Mouse (Mus musculus): ENCODE data around the gene Tsga13.

Gene Tsga13

GRCm38 (mm10) chr6:30915473-30915872, at the start of gene Tsga13:
Tsga13 (minus strand) TSS chr6:30915573.
- in situ Hi-C loops (cut with MboI; ENCODE audit: unreplicated experiment in 2 of 2), result no loop called here

DNA sequence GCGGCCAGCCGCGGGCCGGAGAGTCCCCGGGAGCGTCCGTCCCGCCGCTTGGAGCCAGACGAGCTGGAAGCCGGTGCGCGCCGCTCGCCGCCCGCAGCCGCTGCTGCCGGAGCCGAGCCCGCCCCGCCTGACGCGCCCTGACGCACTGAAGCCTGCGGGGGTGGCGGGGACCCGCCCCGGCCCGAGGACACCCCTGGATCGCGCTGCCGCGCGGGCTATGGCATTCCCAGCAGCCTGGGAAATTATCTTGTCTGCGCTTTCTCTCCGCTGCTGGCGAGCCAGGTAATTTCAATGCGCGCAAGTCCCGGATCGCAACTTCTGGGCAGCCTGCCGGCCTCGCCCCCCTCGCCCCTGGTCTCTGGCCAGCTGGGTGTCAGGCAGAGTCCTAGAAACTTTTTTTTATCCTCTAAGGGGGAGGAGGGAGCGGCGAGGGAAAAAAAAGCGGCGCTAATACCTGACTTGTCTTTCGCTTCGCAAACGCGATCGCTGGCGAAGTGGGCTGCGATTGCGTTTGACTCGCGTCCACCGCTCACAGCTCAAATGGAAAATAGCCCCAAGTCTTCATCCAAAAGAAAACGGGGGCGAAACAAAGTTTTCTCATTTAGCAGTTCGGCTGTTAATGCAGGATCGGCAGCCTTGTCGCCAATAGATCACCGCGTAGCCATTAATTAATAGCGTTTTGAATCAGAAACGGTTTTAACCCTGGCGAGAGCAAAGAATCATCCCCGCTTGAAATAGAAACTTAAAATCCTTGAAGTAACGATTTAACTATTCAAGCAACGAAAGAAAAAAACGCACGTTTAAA, 43.6 kb upstream of the Tsga13 start, which contains the start of gene Klf14:
TSS of gene Klf14 (minus strand) at position 343 of the 805 bp plus-strand sequence.
- in situ Hi-C loops (cut with MboI; ENCODE audit: unreplicated experiment in 2 of 2), result no loop called here

GRCm38 (mm10) chr6:30957784-30958735, 42.7 kb upstream of the Tsga13 start:
- in situ Hi-C loops (cut with MboI; ENCODE audit: unreplicated experiment in 2 of 2), result no loop called here

- in situ Hi-C loops (cut with MboI; ENCODE audit: unreplicated experiment in 2 of 2), result no loop called here
These were observed 23.9 kb upstream of the Tsga13 start for GRCm38 (mm10) chr6:30939264-30939663.

GRCm38 (mm10) chr6:30922821-30923220, 7.4 kb upstream of the Tsga13 start:
- in situ Hi-C loops (cut with MboI; ENCODE audit: unreplicated experiment in 2 of 2), result no loop called here

GRCm38 (mm10) chr6:30921826-30922225, 6.5 kb upstream of the Tsga13 start:
- in situ Hi-C loops (cut with MboI; ENCODE audit: unreplicated experiment in 2 of 2), result no loop called here

- in situ Hi-C loops (cut with MboI; ENCODE audit: unreplicated experiment in 2 of 2), result no loop called here
These were observed 5.7 kb upstream of the Tsga13 start for GRCm38 (mm10) chr6:30920834-30921675.

GRCm38 (mm10) chr6:30907970-30908369, 7.4 kb downstream of the Tsga13 start:
- in situ Hi-C loops (cut with MboI; ENCODE audit: unreplicated experiment in 2 of 2), result no loop called here

DNA sequence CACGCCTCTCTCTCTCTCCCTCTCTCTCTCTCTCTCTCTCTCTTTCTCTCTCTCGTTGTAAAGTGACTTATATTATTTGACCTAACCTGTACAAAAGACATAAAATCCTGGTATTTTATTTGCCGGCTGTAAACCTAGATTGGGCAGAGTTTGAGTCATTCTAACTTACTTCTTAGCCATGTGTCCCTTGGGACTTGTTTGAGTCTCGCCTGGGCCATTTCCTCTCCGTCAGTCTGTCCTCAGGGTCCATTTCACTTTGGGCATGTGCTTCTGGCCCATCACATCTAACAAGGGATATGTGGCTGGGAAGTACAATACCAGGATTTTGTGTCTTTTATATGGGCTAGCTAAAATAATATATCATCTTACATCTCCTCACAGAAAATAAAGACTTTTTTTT, 10.5 kb downstream of the Tsga13 start:
- in situ Hi-C loops (cut with MboI; ENCODE audit: unreplicated experiment in 2 of 2), result no loop called here

DNA sequence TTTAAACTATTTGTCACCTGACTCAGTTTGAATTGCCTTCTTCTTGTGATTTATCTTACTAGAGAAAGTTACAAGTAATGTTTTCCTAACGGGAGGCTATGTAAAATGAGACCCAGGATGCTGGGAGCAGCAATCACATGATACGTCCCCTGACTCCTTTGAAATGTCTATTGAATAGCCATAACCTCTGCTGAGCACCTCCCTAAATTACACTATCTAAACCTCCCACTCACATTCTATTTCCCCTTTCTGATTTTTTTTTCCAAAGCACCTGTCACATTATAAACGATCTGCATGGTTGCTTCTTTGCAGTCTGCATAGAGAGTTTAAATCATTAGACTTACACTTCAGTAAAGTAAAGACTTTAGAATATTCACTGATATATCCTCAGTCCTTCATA, 11.3 kb downstream of the Tsga13 start:
- in situ Hi-C loops (cut with MboI; ENCODE audit: unreplicated experiment in 2 of 2), result no loop called here

GRCm38 (mm10) chr6:30897520-30897919, 17.9 kb downstream of the Tsga13 start:
- in situ Hi-C loops (cut with MboI; ENCODE audit: unreplicated experiment in 2 of 2), result no loop called here

DNA sequence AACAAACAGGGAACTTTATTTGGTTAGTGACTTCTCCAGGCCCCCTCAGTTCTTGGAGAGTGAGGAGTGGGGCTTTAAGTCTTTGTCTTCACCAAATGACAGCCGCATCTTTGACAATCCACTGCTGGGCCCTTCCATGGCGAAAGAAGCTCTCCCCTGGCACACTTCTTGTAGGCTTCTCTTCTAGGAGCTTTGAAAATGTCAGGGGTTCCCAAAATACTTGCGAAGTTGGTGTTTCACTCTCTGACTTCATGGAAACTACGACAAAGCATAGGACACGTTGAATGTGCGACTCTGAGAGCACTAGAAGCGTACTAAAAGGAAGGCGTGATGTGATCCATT, 18.4 kb downstream of the Tsga13 start:
- in situ Hi-C loops (cut with MboI; ENCODE audit: unreplicated experiment in 2 of 2), result no loop called here

DNA sequence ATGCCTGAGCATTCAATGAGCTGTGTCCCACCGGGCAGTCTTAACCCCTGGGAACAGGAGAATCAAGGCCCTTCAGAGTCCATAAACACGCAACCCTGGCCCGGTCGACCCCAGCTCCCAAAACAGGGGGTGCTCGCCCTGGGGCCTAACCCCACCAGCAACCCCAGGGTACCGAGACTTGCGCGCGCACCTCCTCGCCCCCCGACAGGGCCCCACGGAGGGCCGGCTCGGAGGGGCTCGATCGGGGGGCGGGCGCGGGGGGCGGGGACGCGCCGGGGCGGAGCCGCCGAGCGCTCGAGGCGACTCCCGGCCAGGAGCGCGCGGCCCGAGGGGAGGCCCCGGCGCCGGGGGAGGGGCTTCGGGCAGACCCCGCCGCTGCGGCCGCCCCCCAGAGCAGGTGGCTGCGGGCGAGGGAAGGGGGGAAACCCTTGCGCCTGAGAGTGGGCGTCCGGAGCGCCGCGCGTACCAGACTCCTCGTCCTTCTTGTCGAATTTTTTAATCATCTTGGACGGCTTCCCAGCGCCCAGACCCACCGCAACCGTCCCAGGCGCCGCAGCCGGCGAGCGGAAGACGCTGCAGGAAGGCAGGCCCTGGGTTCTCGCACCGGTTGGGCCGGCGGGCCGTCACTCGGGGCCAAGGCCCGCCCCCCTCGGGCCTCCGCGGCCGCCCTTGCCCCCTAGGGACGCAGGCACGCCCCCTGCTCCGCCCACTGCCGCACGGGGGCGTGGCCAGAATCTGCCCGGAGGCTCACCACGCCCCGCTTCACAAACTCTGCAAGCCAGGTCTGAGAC, 19.0 kb downstream of the Tsga13 start, which contains the start of gene Copg2:
TSS of gene Copg2 (minus strand) at position 600 of the 791 bp plus-strand sequence.
- in situ Hi-C loops (cut with MboI; ENCODE audit: unreplicated experiment in 2 of 2), result no loop called here

GRCm38 (mm10) chr6:30895819-30896194, 19.6 kb downstream of the Tsga13 start:
- in situ Hi-C loops (cut with MboI; ENCODE audit: unreplicated experiment in 2 of 2), result no loop called here

DNA sequence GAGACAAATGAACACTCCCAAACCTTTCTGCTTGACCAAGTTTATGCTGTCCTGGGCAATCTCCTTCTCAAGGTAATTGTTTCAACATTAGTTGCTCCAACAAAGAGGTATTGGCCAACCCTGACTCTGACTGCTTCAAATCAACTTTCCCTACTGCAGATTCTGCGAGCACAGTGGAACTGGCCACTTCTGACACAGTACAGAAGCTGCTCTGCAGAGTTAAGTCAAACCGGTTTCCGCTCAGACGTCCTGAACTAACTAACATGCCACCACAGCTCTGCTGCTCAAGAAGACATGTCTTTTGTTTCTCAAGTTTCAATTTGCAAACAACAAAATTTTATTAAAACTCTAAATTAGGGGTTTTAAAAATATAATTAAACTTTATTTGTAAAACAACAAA, 22.3 kb downstream of the Tsga13 start:
- in situ Hi-C loops (cut with MboI; ENCODE audit: unreplicated experiment in 2 of 2), result no loop called here

GRCm38 (mm10) chr6:30891761-30892160, 23.6 kb downstream of the Tsga13 start:
- in situ Hi-C loops (cut with MboI; ENCODE audit: unreplicated experiment in 2 of 2), result no loop called here

GRCm38 (mm10) chr6:30884856-30885255, 30.5 kb downstream of the Tsga13 start:
- in situ Hi-C loops (cut with MboI; ENCODE audit: unreplicated experiment in 2 of 2), result no loop called here

- in situ Hi-C loops (cut with MboI; ENCODE audit: unreplicated experiment in 2 of 2), result no loop called here
These were observed 31.9 kb downstream of the Tsga13 start for GRCm38 (mm10) chr6:30883491-30883890.

DNA sequence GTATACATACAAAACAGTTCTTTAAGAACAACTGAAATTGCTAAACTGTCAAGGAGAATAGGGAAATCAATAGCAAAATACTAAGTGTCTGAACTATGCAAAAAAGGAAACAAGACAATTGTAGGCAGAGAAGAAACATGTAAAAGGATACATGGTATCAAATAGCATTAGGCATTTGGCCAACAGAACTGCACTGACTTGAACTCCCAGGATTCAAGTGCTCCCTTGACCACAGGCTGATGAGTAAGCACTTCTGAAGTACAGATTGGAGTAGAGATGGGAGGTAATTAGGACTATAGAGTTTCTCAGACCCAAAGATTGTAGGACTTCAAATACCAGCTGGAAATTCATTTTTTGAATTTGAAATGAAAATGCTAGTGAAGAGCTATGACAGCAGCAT, 38.7 kb downstream of the Tsga13 start:
- in situ Hi-C loops (cut with MboI; ENCODE audit: unreplicated experiment in 2 of 2), result no loop called here

- in situ Hi-C loops (cut with MboI; ENCODE audit: unreplicated experiment in 2 of 2), result no loop called here
These were observed 48.9 kb downstream of the Tsga13 start for GRCm38 (mm10) chr6:30866501-30866900.

All from v-Abl transformed pro-B cells (cell line).